Mouse (Mus musculus) forebrain, embryonic 14.5 days (tissue): Measurements from ENCODE around the gene Thada. TPM values are rescaled to one million over a fixed set of nuclear protein-coding genes. Genes with fewer than 3 reads are reported as not detected.

Experiments
- ATAC-seq: fragments of 200-750 bp; cut with Nextera tagmentation; 2 replicates; pipeline ENCODE4 v1.8.0; 2017; ENCODE audit warnings: mild to moderate bottlenecking, moderate library complexity
- DNase-seq: peaks from one replicate; pipeline ENCODE4 v3.0.0-alpha.2; 2015; ENCODE audit warnings: low spot score
- H3K27ac ChIP-seq: fragments of 300-500 bp; sonication (generic); 2 replicates; pipeline ENCODE4 v1.5.1; 2014; ENCODE audit warnings: low read depth, mild to moderate bottlenecking, control low read depth, low read length, moderate library complexity
- H3K27me3 ChIP-seq: fragments of 300-500 bp; sonication (generic); replicated peaks from 2 replicates; pipeline ENCODE4 v1.6.1; 2014; ENCODE audit warnings: low read length, control low read depth, mixed read lengths; ENCODE audit not compliant: control insufficient read depth, insufficient read depth
- H3K36me3 ChIP-seq: fragments of 300-500 bp; sonication (generic); 2 replicates; pipeline ENCODE4 v1.6.1; 2014; ENCODE audit warnings: low read length, control low read depth; ENCODE audit not compliant: control insufficient read depth, insufficient read depth
- H3K4me1 ChIP-seq: fragments of 300-500 bp; sonication (generic); 2 replicates; pipeline ENCODE4 v1.6.1; 2014; ENCODE audit warnings: antibody characterized with exemption, low read length, control low read depth; ENCODE audit not compliant: control insufficient read depth, insufficient read depth
- H3K4me2 ChIP-seq: fragments of 300-500 bp; sonication (generic); 2 replicates; pipeline ENCODE4 v1.6.1; 2014; ENCODE audit warnings: mild to moderate bottlenecking, control low read depth, low read length
- H3K4me3 ChIP-seq: fragments of 300-500 bp; sonication (generic); 2 replicates; pipeline ENCODE4 v1.5.1; 2014; ENCODE audit warnings: low read depth, low read length, control low read depth
- H3K9ac ChIP-seq: fragments of 300-500 bp; sonication (generic); 2 replicates; pipeline ENCODE4 v1.6.1; 2014; ENCODE audit warnings: mild to moderate bottlenecking, low read length, control low read depth, moderate library complexity
- H3K9me3 ChIP-seq: fragments of 300-500 bp; sonication (generic); replicated peaks from 2 replicates; pipeline ENCODE4 v1.6.1; 2016; ENCODE audit warnings: low read length, control low read depth, mixed read lengths; ENCODE audit not compliant: control insufficient read depth
- WGBS: fragments of 180-500 bp; shearing (Covaris S2); extraction: QIAGEN DNeasy Blood & Tissue Kit; methylation state at CpG from one replicate; pipeline ENCODE4 v1.1.7; 2014; 5-methylcytosine and 5-hydroxymethylcytosine counted together
- polyA plus RNA-seq: library from polyadenylated mRNA; unstranded; fragments of >200 nt; fragmentation: Nextera tagmentation; extraction: Ambion mirVana; gene quantifications from 2 replicates; pipeline ENCODE4 v1.2.1, GENCODE M21; 2014

Gene Thada
- polyA plus RNA-seq, 1 experiment from 2014 or later, result 4.0 TPM

- Histone ChIP-seq H3K27me3 (no peaks in the 10 kb centered on the region), H3K4me2 (no peak overlapping the region), H3K27ac (no peak overlapping the region), H3K4me3 (no peak overlapping the region), H3K9ac (no peak overlapping the region), H3K9me3 (no peaks in the 10 kb centered on the region), H3K36me3 (peaks cover 15% of the 10 kb centered on the region), H3K4me1 (no peaks in the 10 kb centered on the region)
- 90% methylated on average over 5 of the region's 5 CpGs for WGBS
- ATAC-seq (no peak), DNase-seq (no peak)
Observed at GRCm38 (mm10) chr17:84334241-84335014, 131.6 kb downstream of the Thada start.

- DNase-seq (no peak), ATAC-seq (no peak)
- H3K9ac ChIP-seq, result no peak overlapping the region
- H3K27ac ChIP-seq, result no peak overlapping the region
- H3K4me2 ChIP-seq, result no peak overlapping the region
- no peak overlapping the region for H3K4me3 ChIP-seq
- 92% methylated on average over 5 of the region's 5 CpGs for WGBS
- peaks cover 15% of the 10 kb centered on the region for H3K36me3 ChIP-seq
- H3K9me3 ChIP-seq, result no peaks in the 10 kb centered on the region
- no peaks in the 10 kb centered on the region for H3K4me1 ChIP-seq
- H3K27me3 ChIP-seq, result no peaks in the 10 kb centered on the region
Observed at GRCm38 (mm10) chr17:84332940-84333339, 133.1 kb downstream of the Thada start.

GRCm38 (mm10) chr17:84330986-84331385 is 135.0 kb downstream of the Thada start:
- no peak overlapping the region for H3K4me2 ChIP-seq
- WGBS, result 82% methylated on average over 8 of the region's 8 CpGs
- H3K27ac ChIP-seq, result no peak overlapping the region
- H3K36me3 ChIP-seq, result peaks cover 9% of the 10 kb centered on the region; the same call in 1 of the 2 replicates
- H3K4me1 ChIP-seq, result no peaks in the 10 kb centered on the region
- no peaks in the 10 kb centered on the region for H3K9me3 ChIP-seq
- DNase-seq, result no peak
- ATAC-seq, result no peak
- H3K4me3 ChIP-seq, result no peak overlapping the region
- H3K9ac ChIP-seq, result no peak overlapping the region
- H3K27me3 ChIP-seq, result no peaks in the 10 kb centered on the region

GRCm38 (mm10) chr17:84330506-84330905 is 135.5 kb downstream of the Thada start:
- Histone ChIP-seq H3K27me3 (no peaks in the 10 kb centered on the region), H3K4me2 (no peak overlapping the region), H3K9me3 (no peaks in the 10 kb centered on the region), H3K4me1 (no peaks in the 10 kb centered on the region), H3K36me3 (peaks cover 7% of the 10 kb centered on the region; the same call in 1 of the 2 replicates), H3K27ac (no peak overlapping the region), H3K9ac (no peak overlapping the region), H3K4me3 (no peak overlapping the region)
- ATAC-seq (no peak), DNase-seq (no peak)
- 83% methylated on average over 6 of the region's 6 CpGs for WGBS

GRCm38 (mm10) chr17:84329906-84330470 is 136.0 kb downstream of the Thada start:
- Histone ChIP-seq H3K9ac (no peak overlapping the region), H3K9me3 (no peaks in the 10 kb centered on the region), H3K4me1 (no peaks in the 10 kb centered on the region), H3K27ac (no peak overlapping the region), H3K36me3 (0 out of 2 replicates have a peak, but pooled peaks cover 2% of the 10 kb centered on the region), H3K27me3 (no peaks in the 10 kb centered on the region), H3K4me3 (no peak overlapping the region), H3K4me2 (no peak overlapping the region)
- WGBS, result 86% methylated on average over 4 of the region's 4 CpGs
- DNase-seq, result no peak
- ATAC-seq, result no peak

- no peaks in the 10 kb centered on the region for H3K4me1 ChIP-seq
- no peak overlapping the region for H3K27ac ChIP-seq
- no peaks in the 10 kb centered on the region for H3K9me3 ChIP-seq
- H3K27me3 ChIP-seq, result no peaks in the 10 kb centered on the region
- no peak overlapping the region for H3K4me3 ChIP-seq
- no peak overlapping the region for H3K4me2 ChIP-seq
- no peaks in the 10 kb centered on the region for H3K36me3 ChIP-seq
- WGBS, result 89% methylated on average over 2 of the region's 2 CpGs
- H3K9ac ChIP-seq, result no peak overlapping the region
- ATAC-seq, result no peak
- no peak for DNase-seq
Observed at GRCm38 (mm10) chr17:84328526-84328925, 137.5 kb downstream of the Thada start.

GRCm38 (mm10) chr17:84327051-84327925 is 138.7 kb downstream of the Thada start:
- no peak overlapping the region for H3K4me3 ChIP-seq
- no peaks in the 10 kb centered on the region for H3K27me3 ChIP-seq
- ATAC-seq, result no peak
- H3K4me1 ChIP-seq, result no peaks in the 10 kb centered on the region
- no peak overlapping the region for H3K4me2 ChIP-seq
- no peak overlapping the region for H3K9ac ChIP-seq
- H3K36me3 ChIP-seq, result no peaks in the 10 kb centered on the region
- H3K9me3 ChIP-seq, result no peaks in the 10 kb centered on the region
- H3K27ac ChIP-seq, result no peak overlapping the region
- no peak for DNase-seq
- WGBS, result 84% methylated on average over 11 of the region's 12 CpGs

- H3K9me3 ChIP-seq, result no peaks in the 10 kb centered on the region
- no peak for ATAC-seq
- no peaks in the 10 kb centered on the region for H3K27me3 ChIP-seq
- H3K4me3 ChIP-seq, result no peak overlapping the region
- DNase-seq, result no peak
- no peaks in the 10 kb centered on the region for H3K4me1 ChIP-seq
- H3K4me2 ChIP-seq, result no peak overlapping the region
- no peak overlapping the region for H3K9ac ChIP-seq
- H3K36me3 ChIP-seq, result no peaks in the 10 kb centered on the region
- WGBS, result 84% methylated on average over 4 of the region's 4 CpGs
- H3K27ac ChIP-seq, result no peak overlapping the region
Observed at GRCm38 (mm10) chr17:84322176-84322575, 143.8 kb downstream of the Thada start.
